Mouse (Mus musculus) hindbrain, embryonic 10.5 days (tissue): ENCODE measurements around the gene Vipas39. TPM values are rescaled to one million over a fixed set of nuclear protein-coding genes. Genes with fewer than 3 reads are reported as not detected.
A peak's percentile ranks its signal among the peaks of the same experiment; 100 is the strongest.
"Not testable (repeated sequence)": the region's sequence is repeated elsewhere in the genome, so short reads cannot be mapped to it uniquely, and the experiment has no call there.

ENCODE experiments used
- DNase-seq: peaks from one replicate; pipeline ENCODE4 v3.0.0-alpha.2; 2017; ENCODE audit warnings: low spot score
- H3K27ac ChIP-seq: fragments of 300-500 bp; sonication (generic); 2 replicates; pipeline ENCODE4 v1.5.1; 2016; ENCODE audit warnings: mild to moderate bottlenecking, moderate library complexity
- H3K27me3 ChIP-seq: fragments of 300-500 bp; sonication (generic); 2 replicates; pipeline ENCODE4 v1.6.1; 2016; ENCODE audit warnings: mild to moderate bottlenecking; ENCODE audit not compliant: poor library complexity, insufficient read depth, severe bottlenecking
- H3K36me3 ChIP-seq: fragments of 300-500 bp; sonication (generic); 2 replicates; pipeline ENCODE4 v1.6.1; 2016; ENCODE audit warnings: mild to moderate bottlenecking, moderate library complexity
- H3K4me1 ChIP-seq: fragments of 300-500 bp; sonication (generic); replicated peaks from 2 replicates; pipeline ENCODE4 v1.6.1; 2016; ENCODE audit warnings: mild to moderate bottlenecking
- H3K4me3 ChIP-seq: fragments of 300-500 bp; sonication (generic); 2 replicates; pipeline ENCODE4 v1.5.1; 2016; ENCODE audit warnings: mild to moderate bottlenecking, moderate library complexity
- H3K9me3 ChIP-seq: fragments of 300-500 bp; sonication (generic); 2 replicates; pipeline ENCODE4 v1.6.1; 2016; ENCODE audit warnings: mild to moderate bottlenecking, moderate library complexity
- WGBS: fragments of 180-500 bp; shearing (Covaris S2); methylation state at CpG from one replicate; pipeline ENCODE4 v1.1.7; 2016; 5-methylcytosine and 5-hydroxymethylcytosine counted together
- polyA plus RNA-seq: library from polyadenylated mRNA; unstranded; fragments of >200 nt; fragmentation: Nextera tagmentation; extraction: Ambion mirVana; gene quantifications from 2 replicates; pipeline ENCODE4 v1.2.1, GENCODE M21; 2016

The Vipas39 gene
- polyA plus RNA-seq, 1 experiment from 2014 or later: 67.0 TPM

DNA sequence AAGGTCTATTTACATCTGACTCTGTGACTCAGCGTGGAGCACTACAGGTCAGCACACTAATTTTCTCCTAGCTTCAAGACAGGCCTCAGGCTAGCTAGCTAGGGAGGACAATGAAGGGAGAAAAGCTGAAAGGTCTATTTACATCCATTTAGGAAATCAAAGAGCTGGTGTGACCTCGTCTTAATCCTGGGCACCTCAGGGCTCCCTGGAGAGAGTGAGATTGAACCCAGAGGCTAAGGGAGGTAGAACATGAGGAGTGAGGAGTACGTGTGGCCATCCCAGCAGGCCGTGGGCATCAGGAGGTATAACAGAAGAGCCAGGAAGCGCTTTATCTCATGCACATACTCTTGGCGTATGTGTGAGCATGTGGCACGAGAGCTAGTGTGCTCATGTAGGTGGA is 17.6 kb upstream of the Vipas39 start:
- no peaks in the 10 kb centered on the region for H3K27me3 ChIP-seq
- WGBS: 63% methylated on average over 7 of the region's 7 CpGs
- DNase-seq: no peak
- no peak overlapping the region for H3K27ac ChIP-seq
- no peaks in the 10 kb centered on the region for H3K9me3 ChIP-seq
- no peak overlapping the region for H3K4me3 ChIP-seq
- H3K36me3 ChIP-seq: no peaks in the 10 kb centered on the region; the same call in 1 of the 2 replicates
- peaks cover 13% of the 10 kb centered on the region for H3K4me1 ChIP-seq

DNA sequence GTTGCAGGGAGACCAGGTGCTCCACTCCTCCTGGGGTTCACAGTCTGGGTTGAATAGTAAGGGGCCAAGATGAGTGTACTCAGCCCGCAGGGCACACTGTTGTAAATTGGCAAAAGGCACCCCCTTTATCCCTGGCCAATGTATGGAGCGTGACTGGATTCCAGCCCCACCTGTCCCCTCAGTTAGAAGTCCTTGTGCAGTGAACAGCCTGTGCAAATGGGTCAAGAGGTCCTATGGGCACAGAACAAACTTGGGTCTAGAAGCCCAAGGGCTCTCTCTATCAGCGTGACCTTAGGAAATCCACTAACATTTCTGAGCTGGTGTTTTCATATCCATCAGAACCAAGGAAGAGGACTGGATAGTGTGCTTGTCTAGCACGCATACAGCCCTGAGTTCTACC is 16.7 kb upstream of the Vipas39 start:
- H3K27ac ChIP-seq: no peak overlapping the region
- no peaks in the 10 kb centered on the region for H3K27me3 ChIP-seq
- H3K9me3 ChIP-seq: no peaks in the 10 kb centered on the region
- H3K4me1 ChIP-seq: peaks cover 20% of the 10 kb centered on the region
- WGBS: 91% methylated on average over 4 of the region's 4 CpGs
- no peak overlapping the region for H3K4me3 ChIP-seq
- no peak for DNase-seq
- no peaks in the 10 kb centered on the region; the same call in 1 of the 2 replicates for H3K36me3 ChIP-seq

DNA sequence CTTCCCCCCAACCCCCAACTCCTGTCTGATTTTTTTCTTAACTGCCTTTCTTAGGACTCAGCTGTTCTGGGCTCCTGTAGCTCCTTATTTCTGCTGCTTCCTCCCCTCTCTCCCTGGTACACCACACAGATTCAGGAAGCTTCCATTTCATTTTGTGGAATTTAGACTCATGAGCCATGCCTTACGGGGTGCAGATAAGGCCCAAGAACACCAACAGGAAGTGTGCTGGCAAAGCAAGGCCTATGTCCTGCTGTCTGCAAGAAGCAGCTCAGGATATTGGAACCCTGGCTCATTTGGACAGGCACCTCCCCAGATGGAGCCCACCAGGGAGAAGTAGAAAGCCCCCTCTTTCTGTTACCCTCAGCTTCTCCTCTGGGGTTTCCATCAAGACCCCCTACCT is 15.7 kb upstream of the Vipas39 start:
- no peak for DNase-seq

DNA sequence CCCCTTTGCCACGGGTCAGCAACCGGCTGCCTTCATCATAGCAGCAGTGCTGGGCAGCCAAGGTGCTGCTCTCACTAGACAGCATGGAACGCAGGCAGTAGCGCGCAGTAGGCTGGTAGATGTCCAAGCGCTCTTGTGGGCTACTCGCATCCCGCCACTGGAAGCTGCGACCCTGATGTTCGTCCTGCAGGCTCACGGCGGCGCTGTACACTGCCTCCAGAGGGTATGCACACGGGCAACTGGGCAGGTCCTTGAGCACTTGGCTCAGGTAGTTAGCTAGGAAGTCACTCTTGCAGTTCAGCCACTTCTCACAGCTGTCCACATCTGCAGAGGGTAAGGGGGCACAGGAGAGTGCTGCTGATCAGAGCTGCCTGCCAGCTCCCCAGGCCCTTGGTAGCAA is 13.8 kb upstream of the Vipas39 start:
- Histone ChIP-seq H3K27ac (peak overlapping the region; percentile 16), H3K4me3 (no peak overlapping the region), H3K4me1 (peaks cover 20% of the 10 kb centered on the region), H3K9me3 (no peaks in the 10 kb centered on the region), H3K27me3 (no peaks in the 10 kb centered on the region), H3K36me3 (peaks cover 25% of the 10 kb centered on the region)
- no peak for DNase-seq
- WGBS: 41% methylated on average over 14 of the region's 14 CpGs

More for the DNA sequence above, 15.7 kb upstream of the Vipas39 start:
- H3K9me3 ChIP-seq: no peaks in the 10 kb centered on the region
- H3K27me3 ChIP-seq: no peaks in the 10 kb centered on the region
- H3K27ac ChIP-seq: no peak overlapping the region
- H3K36me3 ChIP-seq: peaks cover 6% of the 10 kb centered on the region
- WGBS: 78% methylated on average over 1 of the region's 1 CpGs
- H3K4me1 ChIP-seq: peaks cover 20% of the 10 kb centered on the region
- no peak overlapping the region for H3K4me3 ChIP-seq

DNA sequence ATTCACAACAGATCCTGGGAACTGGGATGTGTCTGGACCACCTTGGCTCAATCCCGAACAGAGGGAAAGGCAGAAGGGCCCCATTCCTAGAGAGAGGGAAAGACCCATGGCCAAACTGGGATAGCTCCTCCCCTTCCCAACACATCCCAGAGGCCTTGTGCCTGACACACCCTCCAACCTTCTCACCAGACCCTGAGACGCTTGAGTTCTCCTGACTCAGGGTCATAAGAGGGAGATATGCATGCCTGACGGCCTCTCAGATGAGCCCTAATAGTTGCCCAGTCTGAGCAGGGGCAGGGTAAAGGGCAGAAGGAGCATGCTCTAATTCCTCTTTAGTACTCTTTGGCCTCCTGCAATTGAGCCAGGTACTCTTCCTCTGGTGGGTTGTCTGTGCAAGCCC is 13.3 kb upstream of the Vipas39 start:
- Histone ChIP-seq H3K4me1 (peaks cover 20% of the 10 kb centered on the region), H3K9me3 (no peaks in the 10 kb centered on the region), H3K27ac (no peak overlapping the region), H3K36me3 (peaks cover 30% of the 10 kb centered on the region), H3K27me3 (no peaks in the 10 kb centered on the region), H3K4me3 (no peak overlapping the region)
- WGBS: 50% methylated on average over 3 of the region's 3 CpGs
- DNase-seq: no peak

DNA sequence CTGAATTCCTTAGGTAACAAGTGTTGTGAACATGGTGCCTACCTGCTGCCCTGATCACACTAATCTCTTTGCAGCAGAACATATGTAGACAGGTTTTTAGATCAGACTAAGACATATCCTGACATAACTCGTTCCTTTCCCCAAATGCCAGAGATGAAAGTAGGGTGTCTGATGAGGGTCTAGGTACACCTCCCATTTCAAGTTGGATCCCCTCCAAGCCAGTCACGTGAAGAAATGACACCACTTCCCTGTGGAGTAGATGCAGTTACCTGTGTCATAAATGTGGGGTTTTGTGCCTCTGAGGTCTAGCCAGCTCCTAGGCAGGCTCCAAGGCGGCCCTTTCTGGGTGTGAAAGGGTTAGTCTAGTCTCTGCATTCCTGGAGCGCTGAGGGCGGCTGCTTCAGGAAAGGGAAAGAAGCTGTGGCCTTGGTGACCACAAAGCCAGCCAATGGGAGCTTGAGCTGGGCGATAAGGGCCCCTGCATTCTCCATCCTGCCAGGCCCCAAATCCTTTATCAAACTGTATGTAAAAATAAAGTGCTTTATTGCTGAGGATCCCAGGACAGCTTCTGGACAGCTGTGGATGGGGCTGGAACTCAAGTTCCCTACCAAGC is 12.2 kb upstream of the Vipas39 start:
- 28% methylated on average over 6 of the region's 6 CpGs for WGBS
- peak; percentile 42 for DNase-seq
- Histone ChIP-seq H3K4me1 (peaks cover 20% of the 10 kb centered on the region), H3K27ac (no peak overlapping the region), H3K9me3 (no peaks in the 10 kb centered on the region), H3K4me3 (no peak overlapping the region), H3K27me3 (no peaks in the 10 kb centered on the region), H3K36me3 (peaks cover 41% of the 10 kb centered on the region)

DNA sequence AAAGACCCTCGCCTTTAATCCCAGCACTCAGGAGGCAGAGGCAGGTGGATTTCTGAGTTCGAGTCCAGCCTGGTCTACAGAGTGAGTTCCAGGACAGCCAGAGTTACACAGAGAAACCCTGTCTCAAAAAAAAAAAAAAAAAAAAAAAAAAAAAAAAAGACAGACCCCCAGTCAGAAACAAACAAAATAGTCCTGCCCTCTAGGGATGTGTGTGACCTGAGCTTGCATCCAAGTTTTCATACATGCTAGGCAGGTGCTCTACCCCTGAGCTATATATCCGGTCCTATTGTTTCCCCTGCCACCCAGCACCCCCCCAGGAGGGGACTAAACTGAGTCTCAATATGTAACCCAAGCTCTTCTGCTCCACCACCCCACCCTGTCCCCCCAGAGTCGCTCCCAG is 11.2 kb upstream of the Vipas39 start:
- Histone ChIP-seq H3K4me1 (peaks cover 20% of the 10 kb centered on the region), H3K36me3 (peaks cover 51% of the 10 kb centered on the region)
- DNase-seq, H3K27ac ChIP-seq, H3K4me3 ChIP-seq, H3K9me3 ChIP-seq, H3K27me3 ChIP-seq: not testable (repeated sequence)
- WGBS: 90% methylated on average over 4 of the region's 4 CpGs

DNA sequence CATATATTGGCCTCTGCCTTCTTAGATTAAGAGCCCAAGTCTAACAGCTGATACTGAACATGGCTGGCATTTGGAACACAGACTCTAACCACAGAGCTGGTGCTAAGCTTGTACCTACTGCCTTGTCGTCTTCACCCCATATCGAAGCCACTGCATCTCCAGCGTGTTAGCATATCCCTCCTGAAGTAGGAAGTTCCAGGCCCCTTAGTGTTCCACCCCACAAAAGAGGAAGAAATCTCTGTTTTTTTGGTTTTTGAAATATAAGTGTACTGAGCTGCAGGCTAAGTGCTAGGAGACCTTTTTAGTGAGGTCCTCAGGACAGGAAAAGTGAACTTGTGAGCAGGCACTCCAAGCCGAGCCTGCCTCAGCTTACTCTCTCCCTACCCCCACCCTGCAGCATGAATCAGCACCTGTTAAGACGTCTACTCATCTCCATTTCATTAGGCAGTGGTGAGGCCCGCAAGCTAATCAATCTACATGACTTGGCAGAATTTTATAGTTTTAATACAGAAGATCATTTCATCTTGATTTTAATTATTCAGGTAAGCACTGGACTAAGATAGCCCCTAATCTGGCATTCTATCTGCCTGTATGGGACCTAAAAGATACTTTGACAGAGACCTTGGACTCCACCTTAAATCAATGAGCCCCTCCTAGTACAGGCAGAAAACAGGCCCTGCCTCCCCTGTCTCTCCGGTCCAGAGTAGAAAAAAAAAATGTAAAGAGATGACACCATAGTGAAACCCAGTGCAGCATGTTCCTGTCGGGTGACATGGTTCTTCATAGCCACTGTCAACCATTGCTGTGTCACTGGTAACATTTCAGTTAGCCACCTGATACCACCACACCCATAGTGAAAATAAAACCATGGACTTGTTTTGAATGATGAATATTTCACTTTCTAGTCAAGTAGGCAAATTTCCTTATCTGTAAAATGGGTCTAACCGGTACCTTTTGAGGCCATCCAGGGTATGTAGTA is 9.1 kb upstream of the Vipas39 start:
- WGBS: 90% methylated on average over 9 of the region's 9 CpGs
- Histone ChIP-seq H3K9me3 (no peaks in the 10 kb centered on the region), H3K27me3 (no peaks in the 10 kb centered on the region), H3K36me3 (peaks cover 72% of the 10 kb centered on the region), H3K4me1 (peaks cover 20% of the 10 kb centered on the region), H3K4me3 (no peak overlapping the region), H3K27ac (no peak overlapping the region)
- DNase-seq: no peak

DNA sequence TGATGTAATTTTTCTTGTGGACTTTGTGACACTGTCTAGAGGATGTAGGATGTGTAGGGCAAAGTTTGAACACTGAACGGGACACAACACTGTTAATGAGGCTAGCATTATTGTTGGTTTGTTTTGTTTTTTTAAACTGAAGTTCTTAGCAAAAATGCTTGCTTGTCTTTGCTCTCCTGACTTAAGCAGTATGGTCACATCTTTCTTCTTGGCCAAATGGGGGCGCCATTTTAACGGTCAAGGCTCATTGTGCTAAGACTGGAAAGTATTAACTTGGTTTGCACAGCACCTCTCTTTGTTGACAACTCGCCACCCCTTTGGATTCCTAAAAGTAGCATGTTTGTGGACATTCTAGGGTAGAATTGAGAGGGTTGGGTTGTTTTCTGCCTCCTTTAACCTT is 1.6 kb upstream of the Vipas39 start:
- Histone ChIP-seq H3K4me1 (peaks cover 29% of the 10 kb centered on the region), H3K27ac (peak overlapping the region; percentile 97), H3K27me3 (no peaks in the 10 kb centered on the region), H3K9me3 (no peaks in the 10 kb centered on the region), H3K4me3 (peak overlapping the region; percentile 81), H3K36me3 (peaks cover 63% of the 10 kb centered on the region)
- 33% methylated on average over 4 of the region's 4 CpGs for WGBS
- DNase-seq: peak; percentile 40

DNA sequence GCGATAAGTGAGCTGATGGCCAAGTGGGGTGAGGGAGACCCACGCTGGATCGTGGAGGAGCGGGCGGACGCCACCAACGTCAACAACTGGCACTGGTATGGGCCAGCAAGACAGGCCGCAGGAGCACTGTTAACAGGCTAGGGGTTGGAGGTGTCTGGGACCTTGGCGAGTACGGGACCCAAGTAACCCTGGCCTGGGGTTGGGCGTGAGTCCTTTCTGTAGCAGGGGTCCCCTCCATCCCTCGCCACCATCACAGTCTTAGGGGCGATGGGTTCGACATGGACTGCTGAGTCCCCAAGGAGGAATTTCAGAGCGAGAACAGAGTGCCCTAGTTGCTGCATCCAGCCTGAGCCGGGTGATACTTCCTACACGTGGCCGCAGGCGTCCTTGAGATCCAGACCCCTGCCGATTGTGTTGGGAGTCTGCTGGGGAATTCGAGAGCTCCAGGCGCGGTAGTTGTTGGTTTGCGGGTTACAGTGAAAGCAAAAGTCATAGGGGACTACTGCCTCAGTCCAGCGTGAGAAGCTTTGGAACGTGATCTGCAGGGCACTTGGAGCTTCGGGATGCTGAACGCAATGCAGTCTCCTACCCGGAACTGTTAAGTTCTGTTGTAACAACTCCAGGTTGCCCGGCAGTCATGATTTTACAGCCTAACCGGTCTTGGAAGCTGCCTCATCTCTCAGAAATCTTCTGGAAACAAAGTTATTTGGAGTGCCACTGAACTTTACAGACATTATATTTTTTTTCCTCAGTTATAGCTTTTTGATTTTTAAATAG is 959 bp upstream of the Vipas39 start:
- H3K27me3 ChIP-seq: no peaks in the 10 kb centered on the region
- H3K4me1 ChIP-seq: peaks cover 29% of the 10 kb centered on the region
- no peak for DNase-seq
- peak overlapping the region; percentile 81 for H3K4me3 ChIP-seq
- H3K9me3 ChIP-seq: no peaks in the 10 kb centered on the region
- WGBS: under 1% methylated on average over 31 of the region's 31 CpGs
- peak overlapping the region; percentile 97 for H3K27ac ChIP-seq
- H3K36me3 ChIP-seq: peaks cover 63% of the 10 kb centered on the region

DNA sequence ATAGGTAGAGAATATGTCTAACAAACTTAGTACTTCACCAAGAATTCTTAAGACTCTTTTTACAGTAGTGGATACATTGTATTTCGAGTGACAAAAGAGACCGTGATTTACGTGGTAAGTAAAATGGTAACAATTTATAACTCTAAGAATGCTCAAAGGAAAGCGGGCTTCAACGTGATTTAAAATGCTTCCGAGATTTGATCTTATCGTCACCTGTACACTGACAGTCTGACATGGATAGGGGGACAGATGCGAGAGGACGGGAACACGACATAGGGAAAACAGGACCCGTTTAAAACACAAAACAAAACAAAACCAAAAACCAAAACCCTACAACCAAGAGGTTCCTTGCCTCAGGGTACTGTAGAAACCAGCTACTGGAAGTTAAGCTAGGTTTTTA is 612 bp downstream of the Vipas39 start:
- Histone ChIP-seq H3K36me3 (peaks cover 63% of the 10 kb centered on the region), H3K27ac (peak overlapping the region; percentile 97), H3K27me3 (no peaks in the 10 kb centered on the region), H3K4me3 (peak overlapping the region; percentile 81), H3K9me3 (no peaks in the 10 kb centered on the region), H3K4me1 (peaks cover 29% of the 10 kb centered on the region)
- DNase-seq: no peak
- WGBS: 29% methylated on average over 11 of the region's 11 CpGs

DNA sequence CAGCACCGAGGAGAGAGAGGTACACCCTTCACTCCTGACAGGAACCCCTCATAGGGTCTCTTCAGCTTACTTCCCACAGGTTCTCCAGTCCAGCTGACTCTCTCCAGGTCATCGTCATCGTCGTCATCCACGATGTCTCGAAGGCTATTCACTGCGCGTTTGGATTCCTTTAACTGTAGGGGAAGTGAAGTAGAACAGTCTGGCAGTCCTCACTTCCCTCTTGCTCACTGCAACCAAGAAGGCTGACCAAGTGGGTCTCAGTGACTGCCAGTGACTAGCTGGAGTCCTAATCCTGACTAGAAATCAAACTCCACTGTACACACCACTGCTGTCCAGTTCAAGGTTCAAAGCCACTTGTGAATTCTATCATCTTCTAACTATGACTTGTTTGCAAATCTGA is 5.5 kb downstream of the Vipas39 start:
- H3K36me3 ChIP-seq: peaks cover 85% of the 10 kb centered on the region
- WGBS: 97% methylated on average over 8 of the region's 8 CpGs
- no peaks in the 10 kb centered on the region for H3K27me3 ChIP-seq
- no peak overlapping the region for H3K27ac ChIP-seq
- peaks cover 10% of the 10 kb centered on the region for H3K4me1 ChIP-seq
- no peak for DNase-seq
- no peaks in the 10 kb centered on the region for H3K9me3 ChIP-seq
- H3K4me3 ChIP-seq: no peak overlapping the region
